Mouse (Mus musculus): ENCODE data around the gene Chpf.

- no peak for TF ChIP-seq CTCF (IDR thresholded peaks at IDR 0.05; ENCODE audit: low read depth)
- TF ChIP-seq EP300 (IDR thresholded peaks at IDR 0.05; ENCODE audit: low read depth) = no peak
Observed at GRCm38 (mm10) chr1:75446656-75447055, 32.5 kb downstream of the Chpf start.
